Mouse (Mus musculus) heart, embryonic 11.5 days (tissue): ENCODE data around the gene Adamts18. TPM values are rescaled to one million over a fixed set of nuclear protein-coding genes. Genes with fewer than 3 reads are reported as not detected.

Source experiments
- ATAC-seq: fragments of 200-750 bp; cut with Nextera tagmentation; replicated peaks from 2 replicates; pipeline ENCODE4 v1.8.0; 2017; ENCODE audit warnings: moderate library complexity; ENCODE audit not compliant: insufficient number of reproducible peaks, low FRiP score, low TSS enrichment
- H3K27ac ChIP-seq: fragments of 300-500 bp; sonication (generic); 2 replicates; pipeline ENCODE4 v1.5.1; 2014; ENCODE audit warnings: mild to moderate bottlenecking, low read depth, low read length
- H3K27me3 ChIP-seq: fragments of 300-500 bp; sonication (generic); 2 replicates; pipeline ENCODE4 v1.6.1; 2014; ENCODE audit warnings: mild to moderate bottlenecking, low read length, mixed read lengths; ENCODE audit not compliant: control insufficient read depth, insufficient read depth
- H3K36me3 ChIP-seq: fragments of 300-500 bp; sonication (generic); 2 replicates; pipeline ENCODE4 v1.6.1; 2014; ENCODE audit warnings: mild to moderate bottlenecking, low read length, moderate library complexity, mixed read lengths; ENCODE audit not compliant: control insufficient read depth, insufficient read depth
- H3K4me1 ChIP-seq: fragments of 300-500 bp; sonication (generic); 2 replicates; pipeline ENCODE4 v1.6.1; 2014; ENCODE audit warnings: low read length; ENCODE audit not compliant: control insufficient read depth, insufficient read depth
- H3K4me2 ChIP-seq: fragments of 300-500 bp; sonication (generic); 2 replicates; pipeline ENCODE4 v1.6.1; 2014; ENCODE audit warnings: mild to moderate bottlenecking, moderate library complexity
- H3K4me3 ChIP-seq: fragments of 300-500 bp; sonication (generic); 2 replicates; pipeline ENCODE4 v1.5.1; 2014; ENCODE audit warnings: low read depth, low read length
- H3K9ac ChIP-seq: fragments of 300-500 bp; sonication (generic); 2 replicates; pipeline ENCODE4 v1.6.1; 2014; ENCODE audit warnings: mild to moderate bottlenecking, low read depth, low read length, moderate library complexity
- H3K9me3 ChIP-seq: fragments of 300-500 bp; sonication (generic); replicated peaks from 2 replicates; pipeline ENCODE4 v1.6.1; 2016; ENCODE audit warnings: low read length; ENCODE audit not compliant: control insufficient read depth
- WGBS: fragments of 180-500 bp; shearing (Covaris S2); extraction: QIAGEN DNeasy Blood & Tissue Kit; methylation state at CpG from one replicate; pipeline ENCODE4 v1.1.7; 2014; ENCODE audit not compliant: insufficient replicate concordance; 5-methylcytosine and 5-hydroxymethylcytosine counted together
- polyA plus RNA-seq: library from polyadenylated mRNA; unstranded; fragments of >200 nt; fragmentation: Nextera tagmentation; extraction: Ambion mirVana; gene quantifications from 2 replicates; pipeline ENCODE4 v1.2.1, GENCODE M21; 2014

The Adamts18 gene
- polyA plus RNA-seq, 1 experiment from 2014 or later: 4.6 TPM

DNA sequence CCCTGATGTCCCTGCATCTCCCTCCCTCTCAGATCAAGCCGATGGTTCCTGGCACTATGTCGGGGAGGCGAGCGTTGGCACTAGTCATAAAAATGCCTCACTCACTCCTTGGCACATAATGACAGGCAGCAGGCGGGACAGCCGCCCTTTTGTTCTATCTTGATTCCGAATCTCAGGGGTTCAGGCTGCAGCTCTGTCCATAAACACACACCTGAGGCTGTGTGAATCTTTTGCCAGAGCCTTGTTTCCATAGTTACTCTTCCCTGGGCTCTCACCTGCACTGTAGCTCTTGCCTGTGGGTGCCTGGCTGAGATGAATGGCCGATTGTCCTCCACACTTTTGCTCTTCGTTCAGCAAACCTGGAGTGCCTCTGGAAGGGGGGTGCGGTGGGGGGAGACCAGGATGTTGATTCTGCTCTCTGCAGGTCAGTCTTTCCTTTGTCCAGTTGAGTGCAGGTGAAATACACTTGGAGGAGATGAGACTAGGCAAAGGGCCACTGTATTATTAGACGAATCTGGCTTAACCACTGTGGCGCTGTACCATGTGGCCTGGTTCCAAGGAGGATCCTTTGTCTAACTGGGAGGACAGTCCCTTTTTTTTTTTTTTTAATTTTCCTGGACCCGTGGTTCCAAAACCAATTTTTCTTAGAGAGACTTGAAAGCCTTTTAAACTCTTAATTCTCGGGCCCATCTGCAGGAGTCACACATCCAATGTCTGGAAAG is 156.8 kb downstream of the Adamts18 start:
- H3K4me3 ChIP-seq: no peak overlapping the region
- 80% methylated on average over 14 of the region's 14 CpGs for WGBS
- ATAC-seq: no peak
- H3K27me3 ChIP-seq: no peaks in the 10 kb centered on the region
- H3K36me3 ChIP-seq: no peaks in the 10 kb centered on the region
- H3K9ac ChIP-seq: no peak overlapping the region
- no peak overlapping the region for H3K27ac ChIP-seq
- H3K4me2 ChIP-seq: no peak overlapping the region
- no peaks in the 10 kb centered on the region for H3K4me1 ChIP-seq
- no peaks in the 10 kb centered on the region for H3K9me3 ChIP-seq

DNA sequence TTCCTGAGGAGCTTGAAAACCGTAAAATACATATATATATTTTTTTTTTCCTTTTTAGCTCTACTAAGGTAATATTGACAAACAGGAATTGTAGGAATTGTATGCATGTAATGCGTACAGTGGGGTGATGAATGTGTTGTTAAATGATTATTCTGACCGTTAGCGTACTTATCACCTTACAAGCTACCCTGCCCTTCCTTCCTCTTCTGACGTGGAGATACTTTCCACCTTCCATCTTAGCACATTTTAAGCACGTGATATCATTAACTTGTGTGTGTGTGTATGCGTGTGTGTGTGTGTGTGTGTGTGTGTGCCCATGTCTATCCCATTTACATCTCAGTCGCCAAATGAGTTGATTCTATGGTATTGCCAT is 160.0 kb downstream of the Adamts18 start:
- Histone ChIP-seq H3K36me3 (no peaks in the 10 kb centered on the region), H3K27ac (no peak overlapping the region), H3K4me2 (no peak overlapping the region), H3K4me1 (no peaks in the 10 kb centered on the region), H3K27me3 (no peaks in the 10 kb centered on the region), H3K9ac (no peak overlapping the region), H3K4me3 (no peak overlapping the region), H3K9me3 (no peaks in the 10 kb centered on the region)
- WGBS: 71% methylated on average over 8 of the region's 8 CpGs
- ATAC-seq: no peak

DNA sequence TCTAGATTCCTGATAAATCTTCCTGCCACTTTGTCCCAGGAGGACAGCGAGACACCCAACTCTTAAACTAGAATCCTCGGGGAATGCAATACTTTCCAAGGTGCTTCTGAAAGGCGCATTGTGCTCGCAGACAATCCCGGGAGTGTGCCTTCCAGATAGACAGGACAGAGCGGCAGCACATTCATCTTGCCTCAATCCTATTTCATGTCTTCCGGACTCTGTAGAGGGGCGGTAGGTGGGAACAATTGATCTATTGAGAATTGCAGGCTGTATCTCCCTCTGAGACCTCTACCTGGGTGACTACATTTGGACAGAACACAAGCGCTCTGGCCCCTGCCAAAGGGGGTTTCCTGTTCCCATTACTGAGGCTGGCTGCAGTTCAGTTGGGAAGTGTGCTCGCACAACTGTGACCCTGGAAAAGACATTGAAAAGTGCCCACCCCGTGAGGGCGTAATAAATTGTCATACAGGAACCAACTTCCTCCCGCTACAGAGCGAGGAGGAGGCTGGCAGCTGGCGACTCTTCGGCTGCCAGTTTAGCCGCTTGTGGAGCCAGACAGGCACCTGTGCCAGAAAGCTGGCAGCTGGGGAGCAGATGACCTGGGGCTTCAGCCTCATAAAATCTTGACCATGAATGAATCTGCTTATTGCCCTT is 160.5 kb downstream of the Adamts18 start:
- ATAC-seq: no peak
- WGBS: 76% methylated on average over 17 of the region's 17 CpGs
- H3K4me3 ChIP-seq: no peak overlapping the region

DNA sequence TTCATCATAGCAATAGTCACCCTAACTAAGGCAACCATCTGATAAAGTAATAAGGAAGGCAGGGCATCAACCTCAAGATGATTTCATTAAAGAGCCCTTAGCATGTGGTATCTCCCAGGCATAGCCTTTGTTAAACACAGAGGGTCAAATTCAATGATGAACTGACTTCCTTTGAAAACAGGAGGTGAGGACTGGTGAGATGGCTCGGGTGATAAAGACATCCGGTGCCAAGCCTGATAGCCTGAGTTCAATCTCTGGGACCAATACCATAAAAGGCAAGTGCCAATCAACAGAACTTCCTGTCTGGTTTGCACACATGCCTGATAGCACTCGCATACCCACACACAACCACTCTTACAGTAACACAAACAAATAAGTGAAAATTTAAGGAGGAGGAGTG is 169.2 kb downstream of the Adamts18 start:
- no peak for ATAC-seq

More for the DNA sequence above, 160.5 kb downstream of the Adamts18 start:
- no peak overlapping the region for H3K9ac ChIP-seq
- H3K27ac ChIP-seq: no peak overlapping the region
- no peaks in the 10 kb centered on the region for H3K27me3 ChIP-seq
- H3K4me1 ChIP-seq: no peaks in the 10 kb centered on the region
- no peaks in the 10 kb centered on the region for H3K36me3 ChIP-seq
- no peak overlapping the region for H3K4me2 ChIP-seq
- H3K9me3 ChIP-seq: no peaks in the 10 kb centered on the region

DNA sequence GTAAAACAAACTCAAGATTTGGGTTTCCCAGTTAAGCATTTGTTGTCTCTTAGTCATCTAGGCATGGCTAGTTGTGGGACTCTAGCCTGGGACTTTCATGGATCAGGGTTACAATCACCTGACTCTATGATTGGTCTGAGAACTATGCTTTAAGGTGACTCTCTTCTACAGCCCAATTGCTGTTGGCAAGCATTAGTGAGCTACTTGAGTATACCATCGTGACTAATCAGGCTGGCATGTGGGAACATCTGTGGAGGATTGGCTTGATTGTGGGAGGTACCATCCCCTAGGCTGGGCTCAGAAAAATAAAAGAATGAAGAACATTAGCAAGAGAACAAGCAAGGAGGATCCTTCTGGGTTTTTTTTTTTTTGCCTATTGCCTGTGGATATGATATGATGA is 171.7 kb downstream of the Adamts18 start:
- no peak overlapping the region for H3K4me2 ChIP-seq
- no peak for ATAC-seq
- H3K9me3 ChIP-seq: no peaks in the 10 kb centered on the region
- no peaks in the 10 kb centered on the region for H3K4me1 ChIP-seq
- no peaks in the 10 kb centered on the region for H3K27me3 ChIP-seq
- H3K9ac ChIP-seq: no peak overlapping the region
- no peak overlapping the region for H3K27ac ChIP-seq
- no peak overlapping the region for H3K4me3 ChIP-seq
- WGBS: 70% methylated on average over 1 of the region's 1 CpGs
- no peaks in the 10 kb centered on the region for H3K36me3 ChIP-seq

More for the DNA sequence above, 169.2 kb downstream of the Adamts18 start:
- no peak overlapping the region for H3K4me2 ChIP-seq
- 50% methylated on average over 3 of the region's 3 CpGs for WGBS
- H3K36me3 ChIP-seq: no peaks in the 10 kb centered on the region
- no peak overlapping the region for H3K9ac ChIP-seq
- no peak overlapping the region for H3K27ac ChIP-seq
- no peaks in the 10 kb centered on the region for H3K9me3 ChIP-seq
- H3K4me3 ChIP-seq: no peak overlapping the region
- no peaks in the 10 kb centered on the region for H3K4me1 ChIP-seq
- no peaks in the 10 kb centered on the region for H3K27me3 ChIP-seq

DNA sequence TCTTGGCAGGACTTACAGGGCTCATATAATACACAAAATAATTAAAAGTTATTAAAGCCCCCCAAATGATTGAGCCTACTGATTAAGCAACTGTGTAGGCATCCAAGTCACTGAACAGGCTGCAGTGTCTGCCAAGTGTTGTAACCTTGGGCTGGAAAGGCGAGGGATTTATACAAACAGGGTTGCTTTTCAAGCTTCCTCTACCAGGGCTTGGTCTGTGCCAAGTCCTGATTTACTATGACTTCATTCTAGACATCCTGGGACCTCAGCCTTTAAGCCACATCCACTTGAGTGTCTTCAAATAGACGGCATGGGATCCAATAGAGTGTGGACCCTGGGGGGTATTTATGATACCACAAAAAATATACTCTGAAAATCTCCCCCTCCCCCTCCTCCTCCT is 173.3 kb downstream of the Adamts18 start:
- Histone ChIP-seq H3K27ac (no peak overlapping the region), H3K4me1 (no peaks in the 10 kb centered on the region), H3K9me3 (no peaks in the 10 kb centered on the region), H3K27me3 (no peaks in the 10 kb centered on the region), H3K4me2 (no peak overlapping the region), H3K36me3 (no peaks in the 10 kb centered on the region), H3K4me3 (no peak overlapping the region), H3K9ac (no peak overlapping the region)
- no peak; the same call in 1 of the 2 replicates for ATAC-seq
- 70% methylated on average over 2 of the region's 2 CpGs for WGBS

DNA sequence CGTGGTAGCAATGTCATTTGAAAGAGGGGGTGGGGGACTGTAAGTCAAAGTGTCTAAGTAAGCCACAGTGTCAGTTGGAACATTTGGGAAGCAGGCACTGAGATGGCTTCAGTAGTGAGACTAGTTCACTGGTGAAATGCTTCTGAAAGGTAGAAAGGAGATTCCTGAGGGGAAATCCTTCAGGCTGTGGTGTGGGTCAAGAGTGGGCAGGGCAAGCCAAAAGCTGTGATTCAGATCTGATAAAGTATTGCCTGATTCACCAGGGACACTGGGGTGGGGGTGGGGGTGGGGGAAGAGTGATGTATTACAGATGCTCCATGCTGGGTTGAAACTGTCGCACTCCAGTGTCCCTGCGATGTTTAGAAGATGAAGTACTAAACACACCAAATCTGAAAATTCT is 173.9 kb downstream of the Adamts18 start:
- no peaks in the 10 kb centered on the region for H3K9me3 ChIP-seq
- 64% methylated on average over 3 of the region's 3 CpGs for WGBS
- no peaks in the 10 kb centered on the region for H3K4me1 ChIP-seq
- no peaks in the 10 kb centered on the region for H3K36me3 ChIP-seq
- H3K4me2 ChIP-seq: no peak overlapping the region
- H3K4me3 ChIP-seq: no peak overlapping the region
- H3K9ac ChIP-seq: no peak overlapping the region
- no peaks in the 10 kb centered on the region for H3K27me3 ChIP-seq
- no peak for ATAC-seq
- no peak overlapping the region for H3K27ac ChIP-seq

DNA sequence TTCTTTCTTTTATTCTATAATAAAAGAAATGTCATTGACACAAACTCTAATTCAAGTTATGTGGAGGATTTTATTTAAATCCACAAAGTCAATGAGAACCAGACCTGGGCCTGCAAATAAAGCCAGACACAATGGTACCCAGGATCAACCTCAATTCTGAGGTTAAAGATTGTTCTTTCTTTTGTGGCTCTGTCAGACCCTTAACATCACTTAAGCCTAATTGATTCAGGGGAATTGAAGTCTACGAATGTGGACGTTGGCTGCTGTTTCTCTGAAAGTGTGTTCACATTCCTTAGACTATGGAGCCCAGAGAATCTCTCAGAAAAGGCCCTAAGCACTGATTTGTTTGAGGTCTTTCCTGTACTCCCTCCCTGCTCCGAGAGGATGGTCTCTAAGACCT is 175.2 kb downstream of the Adamts18 start:
- Histone ChIP-seq H3K36me3 (no peaks in the 10 kb centered on the region), H3K9me3 (no peaks in the 10 kb centered on the region), H3K27me3 (no peaks in the 10 kb centered on the region), H3K4me1 (no peaks in the 10 kb centered on the region), H3K27ac (no peak overlapping the region), H3K4me3 (no peak overlapping the region), H3K4me2 (no peak overlapping the region), H3K9ac (no peak overlapping the region)
- no peak for ATAC-seq
- 67% methylated on average over 3 of the region's 3 CpGs for WGBS
